Mouse (Mus musculus): ENCODE measurements around the gene 1700012B09Rik.

GRCm38 (mm10) chr9:14726629-14727028 is 44.2 kb downstream of the 1700012B09Rik start:
- no peak for TF ChIP-seq GATA1 (IDR thresholded peaks at IDR 0.05; ENCODE audit: low read length)
- TF ChIP-seq TAL1 (IDR thresholded peaks at IDR 0.05; ENCODE audit: low read length), result no peak
